Mouse (Mus musculus) kidney, adult 2 months (tissue): ENCODE data around the gene Gm49321. TPM values are rescaled to one million over a fixed set of nuclear protein-coding genes. Genes with fewer than 3 reads are reported as not detected.
A peak's percentile ranks its signal among the peaks of the same experiment; 100 is the strongest.

Experiments used
- DNase-seq: peaks from one replicate; pipeline ENCODE4 v3.0.0; 2021
- H3K27ac ChIP-seq: fragments of 200-500 bp; 2 replicates; pipeline ENCODE4 v1.5.1; 2012; ENCODE audit warnings: low read depth, low read length, control low read depth, inconsistent platforms; ENCODE audit not compliant: insufficient read depth
- H3K27me3 ChIP-seq: fragments of 200-500 bp; replicated peaks from 2 replicates; pipeline ENCODE4 v1.6.1; 2012; ENCODE audit warnings: mild to moderate bottlenecking, moderate library complexity, low read length, inconsistent platforms; ENCODE audit not compliant: control insufficient read depth, insufficient read depth
- H3K36me3 ChIP-seq: fragments of 200-500 bp; 2 replicates; pipeline ENCODE4 v1.6.1; 2012; ENCODE audit warnings: mild to moderate bottlenecking, moderate library complexity, low read length, inconsistent platforms; ENCODE audit not compliant: control insufficient read depth, insufficient read depth
- H3K4me1 ChIP-seq: fragments of 200-500 bp; 2 replicates; pipeline ENCODE4 v1.6.1; 2011; ENCODE audit warnings: low read length; ENCODE audit not compliant: control insufficient read depth, insufficient read depth
- H3K4me3 ChIP-seq: fragments of 200-500 bp; 2 replicates; pipeline ENCODE4 v1.5.1; 2011; ENCODE audit warnings: mild to moderate bottlenecking, low read depth, low read length, control low read depth; ENCODE audit not compliant: insufficient read depth
- CTCF ChIP-seq: fragments of 200-500 bp; conservative IDR thresholded peaks from 2 replicates; pipeline ENCODE4 v1.5.1; 2011; ENCODE audit warnings: low read depth, mild to moderate bottlenecking, control low read depth, low read length, moderate library complexity, mixed read lengths; ENCODE audit not compliant: insufficient read depth, insufficient read length
- POLR2A ChIP-seq: fragments of 200-500 bp; IDR thresholded peaks from one replicate; pipeline ENCODE4 v1.6.1; 2011; ENCODE audit warnings: low read depth, low read length, control low read depth
- WGBS: fragments of 180-500 bp; shearing (Covaris S2); methylation state at CpG from one replicate; pipeline ENCODE4 v1.1.7; 2018; 5-methylcytosine and 5-hydroxymethylcytosine counted together
- polyA plus RNA-seq: library from polyadenylated mRNA; depleted of rRNA; stranded (reverse); fragments of >200 nt; gene quantifications from 2 replicates; pipeline ENCODE4 v1.2.3, GENCODE M21; 2012

Gm49321 gene
- polyA plus RNA-seq, 1 experiment, result not detected

DNA sequence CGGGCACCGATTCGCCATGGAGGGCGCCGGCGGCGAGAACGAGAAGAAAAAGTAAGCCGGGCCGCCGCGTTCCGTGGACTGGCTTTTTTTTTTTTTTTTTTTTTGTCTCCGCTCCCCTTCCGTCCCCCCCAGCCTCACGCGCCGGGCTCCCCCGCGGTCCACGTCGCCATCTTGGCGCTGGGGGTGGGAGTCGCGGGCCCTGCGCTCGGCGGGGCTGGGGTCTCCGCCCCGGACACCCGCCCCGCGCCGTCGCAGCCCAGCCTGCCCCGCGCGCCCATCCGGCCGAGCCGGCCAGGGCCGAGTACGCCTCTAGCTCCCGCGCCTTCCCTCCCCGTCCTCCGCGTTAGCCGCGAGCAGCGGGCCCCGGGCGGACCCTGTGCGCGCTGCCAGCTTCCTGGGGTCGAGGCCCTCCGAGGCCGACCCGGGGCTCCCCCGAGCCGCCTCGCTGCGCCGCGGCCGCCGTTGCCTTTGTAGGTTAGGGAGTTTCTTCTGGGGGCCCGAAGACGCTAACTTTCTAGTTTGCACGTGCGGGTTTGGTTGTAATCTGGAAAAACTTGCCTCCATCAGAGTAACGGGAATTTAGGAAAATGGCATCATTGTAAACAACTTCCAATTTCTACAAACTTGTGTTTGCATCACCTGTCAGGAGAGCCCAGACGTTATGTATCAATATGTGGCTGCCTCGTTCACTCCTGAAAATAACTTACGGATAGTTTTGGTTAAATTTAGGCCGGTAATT, 29.0 kb upstream of the Gm49321 start:
- peak; percentile 63 for DNase-seq

DNA sequence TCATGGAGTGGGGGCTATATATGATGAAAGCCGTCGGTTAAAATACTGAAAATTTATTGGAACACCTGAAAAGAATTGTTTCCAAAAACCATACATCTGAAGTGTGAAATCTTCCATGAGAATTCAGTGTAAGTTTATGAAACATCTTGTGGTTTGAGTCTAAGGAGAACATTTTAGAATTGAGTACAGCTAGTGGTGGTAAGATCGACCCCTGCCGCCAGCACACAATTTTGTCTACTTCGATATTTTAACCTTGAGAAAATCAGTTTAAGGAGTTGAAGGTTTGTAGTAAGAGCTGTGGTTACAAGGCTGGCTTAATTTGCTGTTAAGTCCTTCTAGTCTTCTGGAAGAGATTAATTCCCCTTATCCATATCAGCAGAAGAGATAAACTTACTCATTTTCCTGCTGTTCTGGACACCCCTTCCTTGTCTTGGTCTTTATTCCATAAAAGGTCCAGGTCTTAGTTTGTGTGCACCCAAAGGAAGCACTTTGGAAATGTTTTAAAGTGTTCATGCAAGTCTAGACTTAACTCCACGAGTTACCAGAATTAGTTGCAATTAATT, 28.4 kb upstream of the Gm49321 start:
- TF ChIP-seq CTCF (no peak), POLR2A (no peak)
- Histone ChIP-seq H3K4me3 (peak overlapping the region; percentile 89), H3K27me3 (no peaks in the 10 kb centered on the region), H3K4me1 (peaks cover 13% of the 10 kb centered on the region), H3K27ac (peak overlapping the region; percentile 97), H3K36me3 (no peaks in the 10 kb centered on the region)
- DNase-seq, result no peak
- 2% methylated on average over 6 of the region's 6 CpGs for WGBS

More for the DNA sequence above, 29.0 kb upstream of the Gm49321 start:
- peak overlapping the region; percentile 89 for H3K4me3 ChIP-seq
- no peaks in the 10 kb centered on the region for H3K27me3 ChIP-seq
- H3K27ac ChIP-seq, result peak overlapping the region; percentile 97
- 2% methylated on average over 71 of the region's 76 CpGs for WGBS
- no peak for TF ChIP-seq CTCF
- no peak for TF ChIP-seq POLR2A
- H3K4me1 ChIP-seq, result peaks cover 13% of the 10 kb centered on the region
- no peaks in the 10 kb centered on the region for H3K36me3 ChIP-seq

- no peaks in the 10 kb centered on the region for H3K27me3 ChIP-seq
- H3K4me1 ChIP-seq, result peaks cover 3% of the 10 kb centered on the region; the same call in 1 of the 2 replicates
- no peaks in the 10 kb centered on the region for H3K36me3 ChIP-seq
- DNase-seq, result no peak
- WGBS, result 92% methylated on average over 5 of the region's 5 CpGs
- TF ChIP-seq POLR2A (no peak), CTCF (no peak)
- no peak overlapping the region for H3K4me3 ChIP-seq
- H3K27ac ChIP-seq, result no peak overlapping the region
These were observed 19.0 kb upstream of the Gm49321 start for GRCm38 (mm10) chr12:73918479-73918878.

GRCm38 (mm10) chr12:73930266-73930665, 7.2 kb upstream of the Gm49321 start:
- H3K36me3 ChIP-seq, result peaks cover 9% of the 10 kb centered on the region
- 66% methylated on average over 3 of the region's 3 CpGs for WGBS
- H3K4me3 ChIP-seq, result no peak overlapping the region

GRCm38 (mm10) chr12:73931274-73931673, 6.2 kb upstream of the Gm49321 start:
- Histone ChIP-seq H3K27ac (no peak overlapping the region), H3K36me3 (peaks cover 9% of the 10 kb centered on the region), H3K4me3 (no peak overlapping the region), H3K27me3 (no peaks in the 10 kb centered on the region), H3K4me1 (peaks cover 4% of the 10 kb centered on the region; the same call in 1 of the 2 replicates)
- peak; percentile 36 for DNase-seq
- TF ChIP-seq CTCF (peak; percentile 36; the same call in 1 of the 2 replicates), POLR2A (no peak)
- WGBS, result 42% methylated on average over 5 of the region's 5 CpGs

More at GRCm38 (mm10) chr12:73930266-73930665, 7.2 kb upstream of the Gm49321 start:
- Histone ChIP-seq H3K27ac (no peak overlapping the region), H3K27me3 (no peaks in the 10 kb centered on the region), H3K4me1 (peaks cover 4% of the 10 kb centered on the region; the same call in 1 of the 2 replicates)
- peak; percentile 78 for DNase-seq
- no peak for TF ChIP-seq CTCF
- TF ChIP-seq POLR2A, result no peak

DNA sequence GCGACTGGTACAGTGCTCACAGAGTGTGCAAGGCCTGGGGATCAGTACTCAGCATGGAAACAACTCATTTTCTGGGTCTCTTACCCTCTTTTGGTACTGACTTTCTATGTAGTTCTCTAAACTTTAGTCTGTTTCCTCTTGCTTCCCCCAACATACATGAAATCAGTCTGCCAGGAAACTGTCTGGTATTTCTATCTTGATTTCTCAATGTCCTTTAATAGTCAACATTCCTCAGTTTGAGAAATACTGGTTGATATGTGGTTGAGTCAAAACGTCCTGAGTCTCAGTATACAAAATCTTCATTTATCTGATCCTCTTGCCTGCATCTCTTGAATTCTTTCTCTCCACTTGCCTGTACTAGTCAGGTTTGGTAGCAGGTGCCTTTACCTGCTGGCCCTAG, 2.9 kb upstream of the Gm49321 start:
- H3K36me3 ChIP-seq, result peaks cover 12% of the 10 kb centered on the region
- WGBS, result 79% methylated on average over 2 of the region's 2 CpGs
- H3K27ac ChIP-seq, result no peak overlapping the region
- H3K4me3 ChIP-seq, result no peak overlapping the region
- no peak for DNase-seq
- no peak for TF ChIP-seq CTCF
- no peak for TF ChIP-seq POLR2A
- peaks cover 4% of the 10 kb centered on the region; the same call in 1 of the 2 replicates for H3K4me1 ChIP-seq
- H3K27me3 ChIP-seq, result no peaks in the 10 kb centered on the region

DNA sequence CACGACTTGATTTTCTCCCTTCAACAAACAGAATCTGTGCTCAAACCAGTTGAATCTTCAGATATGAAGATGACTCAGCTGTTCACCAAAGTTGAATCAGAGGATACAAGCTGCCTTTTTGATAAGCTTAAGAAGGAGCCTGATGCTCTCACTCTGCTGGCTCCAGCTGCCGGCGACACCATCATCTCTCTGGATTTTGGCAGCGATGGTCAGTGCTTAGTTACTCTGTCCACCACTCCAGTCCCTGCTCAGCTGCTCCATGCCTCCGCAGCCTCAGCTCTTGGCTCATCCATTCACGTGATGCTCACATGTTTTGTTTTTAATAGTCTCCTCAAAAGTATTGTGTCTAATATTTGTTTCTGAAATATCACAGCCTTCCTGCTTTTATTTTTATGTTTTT, 2.1 kb downstream of the Gm49321 start:
- no peak for DNase-seq
- no peaks in the 10 kb centered on the region for H3K27me3 ChIP-seq
- TF ChIP-seq CTCF, result no peak
- TF ChIP-seq POLR2A, result no peak
- WGBS, result 92% methylated on average over 6 of the region's 6 CpGs
- H3K4me1 ChIP-seq, result no peaks in the 10 kb centered on the region
- H3K4me3 ChIP-seq, result no peak overlapping the region
- H3K27ac ChIP-seq, result no peak overlapping the region
- peaks cover 14% of the 10 kb centered on the region for H3K36me3 ChIP-seq
